Mouse (Mus musculus) lung, adult 2 months (tissue): ENCODE measurements around the gene Ren1.

Experiments
- CTCF ChIP-seq: fragments of 200-500 bp; IDR thresholded peaks from 2 replicates; pipeline ENCODE4 v1.5.1; 2011; ENCODE audit warnings: mild to moderate bottlenecking, low read length, control low read depth; ENCODE audit not compliant: insufficient read depth
- POLR2A ChIP-seq: fragments of 200-500 bp; IDR thresholded peaks from 2 replicates; pipeline ENCODE4 v1.6.1; 2011; ENCODE audit warnings: low read depth, mild to moderate bottlenecking, control low read depth, low read length, borderline replicate concordance; ENCODE audit errors: extremely low read depth

- no peak for TF ChIP-seq CTCF
- no peak for TF ChIP-seq POLR2A
Measured at GRCm38 (mm10) chr1:133331142-133331541, 19.2 kb upstream of the Ren1 start.
